Mouse (Mus musculus): ENCODE data around the gene Stat1. TPM values are rescaled to one million over a fixed set of nuclear protein-coding genes. Genes with fewer than 3 reads are reported as not detected.

The Stat1 gene
- total RNA-seq (2021), result 10 to 100 TPM; 22.0 to 23.4 TPM
- long read RNA-seq, experiment 1, full-length matches to known transcripts, result 7 of 10 reads
- long read RNA-seq, experiment 1, partial matches to known transcripts, result 1 of 10 reads
- long read RNA-seq, experiment 1, other reads (novel, unspliced or antisense), result 2 of 10 reads
- long read RNA-seq, experiment 2, full-length matches to known transcripts, result 10 of 20 reads
- long read RNA-seq, experiment 2, partial matches to known transcripts, result 4 of 20 reads
- long read RNA-seq, experiment 2, other reads (novel, unspliced or antisense), result 6 of 20 reads

DNA sequence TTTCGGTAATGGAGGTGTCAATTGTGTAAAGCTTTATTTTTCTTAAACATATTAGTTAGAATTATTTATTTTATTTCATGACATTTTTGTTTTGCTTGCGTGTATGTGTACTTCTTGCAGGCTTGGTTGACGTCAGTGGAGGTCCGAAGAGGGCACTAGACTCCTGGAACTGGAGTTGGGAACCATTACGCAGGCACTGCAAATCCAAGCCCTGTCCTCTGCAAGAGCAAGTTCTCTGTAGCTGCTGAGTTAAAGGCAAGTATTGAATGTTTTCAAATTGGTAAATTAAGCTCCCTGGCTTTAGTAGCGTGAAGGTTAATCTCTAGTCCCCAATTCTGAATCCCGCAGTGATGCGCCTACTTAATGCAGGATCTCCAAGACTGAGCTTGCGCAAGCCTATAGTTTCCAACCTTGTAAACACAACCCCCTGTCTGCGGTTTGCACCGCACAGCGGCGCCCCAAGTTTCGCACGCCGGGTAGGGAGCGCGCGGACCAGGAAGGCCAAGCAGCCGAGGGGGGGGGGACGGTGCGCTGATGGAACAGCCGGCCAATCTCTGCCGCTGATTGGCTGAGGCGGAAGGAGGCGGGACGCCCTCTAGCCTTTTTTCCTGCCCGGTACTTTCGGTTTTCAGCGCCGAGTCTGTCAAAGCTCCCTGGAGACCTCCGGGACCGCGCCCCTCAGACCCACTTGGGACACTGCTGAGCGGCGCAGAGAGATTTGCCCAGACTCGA lies at the start of gene Stat1:
TSS of gene Stat1 (plus strand) at position 581 of the 732 bp plus-strand sequence.
- Histone ChIP-seq H3K27ac (peak within 1 kb of the TSS; percentile 95), H3K4me3 (peak within 1 kb of the TSS; percentile 81)
- DNase-seq (ENCODE audit: low spot score in 2 of 2), result peak; percentile 67 to 75
- TF ChIP-seq CTCF (conservative IDR thresholded peaks at IDR 0.05), result peak; percentile 48

DNA sequence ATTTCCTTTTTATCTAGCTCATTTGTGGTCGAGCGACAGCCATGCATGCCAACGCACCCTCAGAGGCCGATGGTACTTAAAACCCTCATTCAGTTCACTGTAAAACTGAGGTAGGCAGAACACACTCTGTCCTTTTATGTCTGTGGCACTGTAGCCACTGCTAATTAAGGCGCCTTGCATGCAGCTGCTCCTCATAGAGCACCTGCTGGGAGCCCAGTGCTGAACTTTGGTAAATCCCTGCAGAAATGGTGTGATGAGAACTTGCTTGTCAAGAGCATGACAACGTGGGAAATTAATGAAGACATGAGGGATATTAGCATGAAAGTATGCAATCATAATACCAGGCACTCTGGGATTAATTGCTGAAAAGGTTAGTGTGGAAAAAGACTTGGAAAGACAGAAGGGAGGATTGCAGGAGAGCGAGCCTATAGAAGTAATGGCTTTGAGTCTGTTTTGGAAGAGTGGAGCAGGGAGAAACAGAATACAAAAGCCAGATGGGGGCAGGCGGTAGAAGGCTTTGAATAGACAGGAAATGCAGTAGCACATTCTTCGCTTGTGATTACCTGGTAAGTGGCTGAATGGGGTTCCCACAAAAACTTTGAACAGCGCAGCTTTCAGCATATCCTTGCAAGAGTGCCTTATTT lies 39.4 kb upstream of the Stat1 start:
- no peak for DNase-seq (ENCODE audit: low spot score in 2 of 2)
- H3K4me3 ChIP-seq, result no peak overlapping the region
- no peak overlapping the region for H3K27ac ChIP-seq
- no peak for TF ChIP-seq CTCF (conservative IDR thresholded peaks at IDR 0.05)

DNA sequence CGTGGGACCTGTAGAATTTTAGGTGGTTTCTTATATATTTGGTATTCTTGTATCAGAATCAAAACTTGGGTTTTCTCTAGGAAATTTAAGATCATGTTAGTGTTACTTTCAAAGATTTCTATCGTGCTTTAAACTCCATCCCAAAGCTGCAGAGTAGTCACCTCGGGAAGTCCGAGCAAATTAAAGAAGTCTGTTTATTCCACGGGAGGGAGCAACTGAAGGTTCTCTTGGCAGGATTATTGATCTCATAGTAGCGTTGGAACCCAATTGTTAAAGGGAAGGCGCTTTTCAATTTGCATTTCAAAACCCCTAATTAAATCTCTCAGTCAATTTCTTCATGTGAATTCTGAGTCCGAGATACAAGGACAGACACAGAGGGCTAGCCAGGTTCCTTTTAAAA lies 38.9 kb upstream of the Stat1 start:
- H3K4me3 ChIP-seq, result no peak overlapping the region
- no peak for TF ChIP-seq CTCF (conservative IDR thresholded peaks at IDR 0.05)
- DNase-seq (ENCODE audit: low spot score in 2 of 2), result no peak
- no peak overlapping the region for H3K27ac ChIP-seq

DNA sequence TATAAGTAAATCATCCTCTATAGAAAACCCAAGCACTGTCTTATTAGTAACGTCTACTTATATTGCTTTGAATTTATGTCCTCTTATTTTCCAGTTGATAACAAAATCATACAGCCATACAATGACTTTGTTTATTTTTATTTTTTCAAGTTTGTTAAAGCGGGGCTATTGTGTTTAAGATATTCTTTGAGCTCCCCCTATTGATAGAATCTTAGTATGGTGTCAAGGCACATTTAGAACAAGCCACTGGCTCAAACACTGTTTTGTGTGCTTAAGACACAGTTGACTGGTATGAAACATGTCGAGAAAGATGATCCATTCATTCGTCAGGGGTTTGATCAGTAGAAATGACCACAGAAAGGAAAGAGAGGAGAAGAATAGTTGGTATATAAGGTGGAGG lies 33.0 kb upstream of the Stat1 start:
- Histone ChIP-seq H3K4me3 (no peak overlapping the region), H3K27ac (no peak overlapping the region)
- no peak for DNase-seq (ENCODE audit: low spot score in 2 of 2)
- peak; percentile 83 for TF ChIP-seq CTCF (conservative IDR thresholded peaks at IDR 0.05)

DNA sequence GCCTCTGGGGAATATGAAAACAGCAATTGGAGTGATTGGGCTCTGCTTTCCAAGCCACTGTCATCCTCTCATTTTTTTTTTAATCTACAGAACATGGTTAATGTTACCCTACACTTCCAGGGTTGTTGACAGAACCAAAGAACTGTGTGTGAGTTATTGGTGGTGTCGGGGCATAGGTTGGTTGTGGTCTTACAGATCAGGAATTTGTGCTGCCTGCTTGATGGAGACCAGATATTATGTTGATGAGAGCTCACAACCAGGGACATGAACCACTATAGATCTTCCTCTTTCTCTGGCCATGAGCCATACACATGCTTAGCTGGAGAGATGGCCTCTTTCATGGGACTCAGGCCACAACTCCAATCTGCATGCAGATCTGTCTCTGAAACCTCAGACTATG lies 32.1 kb upstream of the Stat1 start:
- no peak overlapping the region for H3K4me3 ChIP-seq
- H3K27ac ChIP-seq, result no peak overlapping the region
- DNase-seq (ENCODE audit: low spot score in 2 of 2), result no peak
- TF ChIP-seq CTCF (conservative IDR thresholded peaks at IDR 0.05), result no peak

DNA sequence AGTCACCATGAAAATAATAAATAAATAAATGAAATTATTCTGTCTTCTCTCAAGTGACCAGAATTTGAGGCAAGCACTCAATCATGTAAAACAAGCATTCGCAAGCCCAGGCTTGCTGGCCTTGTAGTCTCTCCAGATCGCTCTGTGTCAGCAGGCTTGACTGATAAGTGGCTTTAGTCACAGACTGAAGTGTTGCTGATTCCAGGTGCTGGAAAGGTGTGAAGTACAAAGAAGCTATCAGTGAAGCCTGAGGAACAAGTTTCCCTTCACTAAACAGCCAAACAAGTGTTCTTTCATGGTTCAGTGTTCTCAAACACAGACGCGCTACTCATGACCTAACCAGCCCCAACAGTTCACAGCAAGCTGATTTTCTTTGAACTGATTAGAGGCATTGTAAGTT lies 30.6 kb upstream of the Stat1 start:
- no peak for DNase-seq (ENCODE audit: low spot score in 2 of 2)
- Histone ChIP-seq H3K4me3 (no peak overlapping the region), H3K27ac (no peak overlapping the region)
- TF ChIP-seq CTCF (conservative IDR thresholded peaks at IDR 0.05), result no peak

DNA sequence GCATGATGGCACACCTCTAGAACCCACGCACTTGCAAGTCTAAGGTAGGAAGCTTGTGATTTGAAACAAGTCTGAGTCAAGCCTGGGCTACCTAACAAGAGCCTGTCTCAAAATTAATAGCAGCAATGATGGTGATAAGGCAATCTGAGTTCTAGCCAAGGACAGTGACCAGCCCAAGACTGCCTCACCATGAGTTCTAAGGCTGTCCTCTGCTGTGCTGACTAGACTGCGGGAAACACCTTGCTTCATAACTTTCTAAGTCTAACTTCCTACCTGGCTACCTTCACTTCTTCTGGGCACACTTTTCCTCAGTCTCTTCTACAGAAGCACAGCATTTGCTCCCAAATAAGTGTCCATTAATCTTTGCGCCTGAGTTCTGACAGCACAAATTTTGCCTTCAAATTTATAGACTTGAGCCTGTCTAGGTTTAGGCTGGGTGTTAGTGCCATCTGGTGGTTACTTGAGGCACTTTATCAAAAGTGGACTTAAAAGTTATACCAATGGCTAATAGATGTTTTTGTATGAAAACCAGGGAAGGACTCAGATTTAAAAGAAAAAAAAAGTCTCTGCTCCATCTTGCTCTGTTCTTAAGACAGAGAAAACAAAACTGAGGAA lies 20.5 kb upstream of the Stat1 start:
- H3K4me3 ChIP-seq, result no peak overlapping the region
- TF ChIP-seq CTCF (conservative IDR thresholded peaks at IDR 0.05), result peak; percentile 85
- peak; percentile 23 to 61 for DNase-seq (ENCODE audit: low spot score in 2 of 2)
- H3K27ac ChIP-seq, result no peak overlapping the region

DNA sequence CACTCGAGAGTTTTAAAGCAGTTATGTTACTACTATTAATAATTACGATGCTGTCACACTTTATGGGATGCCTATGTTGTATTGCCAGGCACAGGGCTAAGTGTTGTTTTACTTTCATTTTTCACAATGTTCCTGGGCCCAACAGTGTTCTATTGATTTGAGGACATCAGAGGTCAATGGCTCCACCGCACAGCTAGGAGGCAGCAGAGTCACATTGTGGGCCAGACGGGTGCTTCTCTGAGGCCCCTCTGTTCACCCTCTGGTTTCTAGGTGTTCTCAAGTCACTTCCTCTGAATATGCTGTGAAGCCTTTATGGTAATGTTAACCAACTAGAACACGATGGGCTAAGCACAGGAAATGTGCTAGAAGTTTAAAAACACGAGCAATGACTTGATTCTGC lies 18.7 kb upstream of the Stat1 start:
- DNase-seq (ENCODE audit: low spot score in 2 of 2), result no peak
- no peak overlapping the region for H3K4me3 ChIP-seq
- H3K27ac ChIP-seq, result no peak overlapping the region
- peak; percentile 61 for TF ChIP-seq CTCF (conservative IDR thresholded peaks at IDR 0.05)

DNA sequence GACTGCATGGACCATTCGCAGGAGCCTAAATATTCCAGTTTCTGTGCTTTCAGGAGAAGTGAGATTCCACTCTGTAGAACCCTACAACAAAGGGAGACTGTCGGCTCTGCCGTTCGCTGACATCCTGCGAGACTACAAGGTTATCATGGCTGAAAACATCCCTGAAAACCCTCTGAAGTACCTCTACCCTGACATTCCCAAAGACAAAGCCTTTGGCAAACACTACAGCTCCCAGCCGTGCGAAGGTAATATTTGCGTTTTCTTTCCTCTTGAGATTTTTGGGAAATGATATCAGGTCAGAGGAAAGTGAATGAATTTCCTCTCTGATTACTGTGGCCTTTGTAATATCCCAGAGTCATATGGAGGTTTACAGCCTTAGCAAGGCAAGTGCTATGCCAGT lies 16.4 kb upstream of the Stat1 start:
- Histone ChIP-seq H3K4me3 (no peak overlapping the region), H3K27ac (no peak overlapping the region)
- DNase-seq (ENCODE audit: low spot score in 2 of 2), result no peak
- TF ChIP-seq CTCF (conservative IDR thresholded peaks at IDR 0.05), result no peak

DNA sequence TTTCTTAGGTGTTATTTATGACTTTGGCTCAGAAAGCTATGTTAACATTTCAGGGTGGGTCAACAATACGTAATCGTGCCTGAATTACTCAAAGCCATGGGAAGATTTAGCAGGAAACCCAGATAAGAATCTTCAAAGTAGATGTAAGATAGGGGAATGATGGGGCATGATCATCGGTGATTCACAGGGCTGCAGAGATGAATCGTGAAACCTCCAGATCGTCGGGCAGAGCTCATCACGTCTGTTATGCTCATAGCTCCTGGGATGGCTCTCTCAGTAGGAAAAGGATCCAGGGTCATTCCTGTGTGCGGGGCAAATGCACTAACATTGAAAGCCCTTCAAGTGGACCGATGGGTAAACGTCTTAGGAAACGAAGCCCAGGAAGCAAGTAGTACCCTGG lies 12.0 kb upstream of the Stat1 start:
- DNase-seq (ENCODE audit: low spot score in 2 of 2), result no peak
- no peak overlapping the region for H3K4me3 ChIP-seq
- no peak overlapping the region for H3K27ac ChIP-seq
- TF ChIP-seq CTCF (conservative IDR thresholded peaks at IDR 0.05), result no peak

DNA sequence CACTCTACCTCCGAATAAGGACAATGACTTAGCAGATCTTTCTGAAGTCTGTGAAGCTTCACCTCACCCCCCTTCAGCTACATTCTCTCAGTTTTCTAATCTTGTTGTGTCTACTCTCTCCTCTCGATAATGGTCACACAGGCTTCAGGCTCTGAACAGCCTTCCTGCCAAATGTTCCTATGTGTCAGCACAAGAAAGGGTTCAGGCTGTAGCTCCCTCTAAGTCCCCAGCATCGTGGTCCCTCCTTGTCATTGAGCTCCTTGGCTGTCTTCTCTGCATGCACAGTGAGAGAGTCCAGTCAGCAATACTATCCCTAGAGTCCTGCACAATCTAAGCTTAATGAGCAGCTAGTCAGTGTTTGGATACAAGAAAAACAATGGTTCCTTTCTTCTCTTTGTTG lies 8.0 kb upstream of the Stat1 start:
- no peak for TF ChIP-seq CTCF (conservative IDR thresholded peaks at IDR 0.05)
- H3K4me3 ChIP-seq, result no peak overlapping the region
- no peak for DNase-seq (ENCODE audit: low spot score in 2 of 2)
- no peak overlapping the region for H3K27ac ChIP-seq

DNA sequence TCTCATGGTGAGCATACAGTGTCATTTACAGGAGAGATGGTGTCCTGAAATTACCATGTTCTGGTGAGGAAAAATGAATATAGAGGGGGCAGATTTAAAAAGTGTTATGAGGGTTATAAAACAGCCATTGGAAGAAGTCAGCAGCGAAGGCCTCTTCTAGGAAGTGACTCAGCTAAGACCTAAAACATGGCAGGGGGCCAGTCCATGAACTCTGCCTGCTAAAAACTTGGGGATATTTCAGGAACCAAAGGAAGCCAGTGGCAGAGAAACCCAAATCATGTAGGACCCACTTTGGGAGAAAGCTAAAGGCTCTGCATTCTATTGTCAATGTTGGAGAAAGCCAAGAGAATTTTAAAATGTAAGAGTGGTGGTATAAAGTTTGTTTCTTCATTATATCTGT lies 6.9 kb upstream of the Stat1 start:
- Histone ChIP-seq H3K4me3 (no peak overlapping the region), H3K27ac (no peak overlapping the region)
- no peak for DNase-seq (ENCODE audit: low spot score in 2 of 2)
- TF ChIP-seq CTCF (conservative IDR thresholded peaks at IDR 0.05), result no peak

DNA sequence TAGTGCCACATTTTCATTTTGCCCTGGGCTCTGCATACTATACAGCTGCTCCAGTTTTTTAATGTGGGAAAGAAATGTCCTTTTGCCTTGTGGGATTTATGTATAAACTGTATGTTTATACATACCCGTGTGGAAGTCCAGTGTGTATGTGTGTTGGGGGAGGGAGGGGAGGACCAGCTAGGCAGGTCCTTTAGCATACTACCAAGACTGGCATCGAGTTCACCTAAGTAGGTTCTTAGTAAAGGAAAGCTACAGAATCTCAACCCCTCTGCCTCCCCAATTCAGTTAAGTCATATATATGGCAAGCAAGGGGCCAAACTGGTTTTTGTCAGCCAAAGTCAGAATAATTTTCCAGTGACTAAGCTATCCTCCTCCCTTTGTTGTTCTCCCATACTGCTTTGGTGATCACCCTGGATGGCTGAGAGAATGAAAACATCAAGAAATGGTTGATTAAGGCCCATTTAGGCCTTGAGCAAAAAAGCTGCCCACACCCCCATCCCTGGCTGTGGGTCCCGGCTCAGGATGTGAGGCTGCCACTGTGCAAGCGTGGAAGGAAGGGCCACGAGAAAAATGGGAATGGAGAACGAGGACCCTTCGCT lies 6.1 kb upstream of the Stat1 start:
- H3K4me3 ChIP-seq, result peak overlapping the region; percentile 63
- DNase-seq (ENCODE audit: low spot score in 2 of 2), result peak in 1 of 2 experiments; percentile 5
- H3K27ac ChIP-seq, result peak overlapping the region; percentile 89
- no peak for TF ChIP-seq CTCF (conservative IDR thresholded peaks at IDR 0.05)

All from layer of hippocampus, adult 2 months (tissue).